Mouse (Mus musculus): Measurements from ENCODE around the gene Sema4c.
A peak's percentile ranks its signal among the peaks of the same experiment; 100 is the strongest.

The Sema4c gene

DNA sequence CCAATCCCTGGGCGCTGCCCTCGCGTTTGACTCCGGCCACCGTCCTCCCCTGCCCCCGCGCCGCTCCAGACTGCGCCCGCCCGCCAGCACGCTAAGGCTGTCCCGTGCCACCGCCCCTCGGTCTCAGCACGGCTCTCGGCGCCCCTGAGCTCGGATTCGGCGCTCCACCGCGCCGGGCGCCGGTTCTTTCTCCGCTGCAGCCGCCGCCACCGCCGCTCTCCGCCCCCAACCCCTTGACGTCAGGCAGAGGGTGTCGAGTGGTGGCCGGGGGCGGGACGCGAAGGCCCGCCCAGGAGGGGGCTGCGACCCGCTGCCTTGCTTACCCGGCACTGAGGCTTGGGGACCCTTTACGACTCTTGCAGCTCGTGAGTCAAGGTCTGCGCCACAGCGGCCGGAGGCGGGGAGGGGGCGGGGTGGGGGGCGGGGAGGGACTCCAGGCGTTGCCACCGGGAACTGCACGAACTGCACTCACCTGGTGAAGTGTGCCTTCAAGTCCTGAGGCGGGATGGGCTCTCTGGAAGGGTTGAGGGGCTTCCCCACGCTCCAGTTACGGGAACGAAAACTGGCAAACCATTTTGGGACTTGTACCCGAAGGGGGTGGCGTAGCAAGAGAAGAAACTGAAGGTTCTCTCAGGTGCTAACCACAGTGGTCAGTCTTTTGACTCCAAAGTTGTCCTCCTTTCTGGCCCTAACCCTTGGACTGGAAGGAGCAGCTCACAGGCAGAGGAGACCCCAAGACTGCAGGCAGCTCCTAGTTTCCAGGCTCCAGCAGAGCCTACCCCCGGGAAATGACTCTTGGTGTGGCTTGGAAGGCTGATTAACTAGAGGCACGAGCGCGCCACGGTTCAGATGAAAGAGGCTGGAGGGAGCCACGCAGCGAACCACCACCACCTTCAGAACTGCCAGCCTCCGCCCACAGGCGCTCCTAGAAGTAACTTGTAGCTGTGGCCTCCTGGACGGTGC, at the start of gene Sema4c:
Sema4c (minus strand) TSS at position 319 of the 963 bp plus-strand sequence.
- peak; percentile 73 for DNase-seq (ENCODE audit: low read depth, low spot score)

DNA sequence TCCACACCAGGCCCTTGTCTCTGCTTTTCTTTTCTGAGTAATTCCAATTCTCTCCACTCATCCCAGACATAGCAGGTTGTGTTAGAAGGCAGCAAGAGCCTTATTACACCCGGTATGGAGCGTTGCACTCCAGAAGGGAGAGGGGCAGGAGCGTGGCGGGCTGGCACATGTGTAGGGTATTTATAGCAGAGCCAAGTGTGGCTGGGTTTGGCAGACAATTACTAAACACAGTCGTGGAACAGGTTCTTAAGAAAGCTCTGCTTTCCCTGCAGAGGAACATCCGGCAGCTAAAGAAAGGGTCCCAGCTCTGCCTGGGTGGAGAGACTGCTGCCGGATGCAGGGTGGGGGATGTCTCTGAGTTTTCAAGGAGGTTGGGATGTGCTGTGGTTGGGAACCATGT, 48.8 kb upstream of the Sema4c start:
- peak; percentile 89 for DNase-seq (ENCODE audit: low read depth, low spot score)

DNA sequence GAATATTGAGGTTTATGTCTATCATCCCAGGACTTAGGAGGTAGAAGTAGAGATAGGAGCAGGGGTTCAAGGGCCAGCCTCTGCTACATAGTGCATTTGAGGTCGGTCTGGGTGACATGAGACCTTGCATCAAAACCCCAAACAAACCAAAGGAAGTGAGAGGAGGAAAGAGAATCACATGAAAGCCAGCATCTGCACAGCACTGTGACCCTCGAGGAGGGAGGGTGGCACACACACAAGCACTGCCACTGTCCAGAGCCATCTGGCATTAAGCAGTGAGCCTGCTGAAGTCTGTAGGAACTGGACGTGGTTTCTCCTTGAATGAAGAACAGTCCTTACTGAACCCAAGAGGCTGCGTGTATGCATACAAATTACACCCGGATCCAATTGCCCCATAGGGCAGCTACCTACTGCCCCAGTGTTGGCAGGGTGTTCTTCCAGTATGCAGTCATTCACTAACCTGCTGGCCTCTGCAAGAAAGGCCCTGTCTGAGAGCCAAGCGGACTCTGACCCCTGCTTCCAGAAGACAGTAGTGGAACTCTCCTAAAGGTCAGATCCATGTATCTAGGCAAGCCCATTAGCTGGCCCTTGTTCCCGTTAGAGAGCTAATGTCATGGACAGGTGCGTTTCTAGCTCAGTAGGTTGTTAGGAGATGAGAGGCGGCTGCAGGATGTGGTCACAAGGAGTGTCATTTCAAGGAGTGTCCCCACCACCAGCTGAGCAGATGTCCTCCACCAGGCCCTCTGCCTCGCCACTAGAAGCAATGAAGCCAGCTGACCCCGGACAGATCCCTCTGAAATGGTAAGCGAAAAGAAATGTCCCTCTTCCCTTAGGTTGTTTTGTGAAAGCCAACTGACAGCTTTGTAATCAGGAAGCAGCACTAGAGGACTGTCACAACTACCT, 46.4 kb upstream of the Sema4c start:
- peak; percentile 49 for DNase-seq (ENCODE audit: low read depth, low spot score)

- DNase-seq (ENCODE audit: low read depth, low spot score): peak; percentile 86
Measured at GRCm38 (mm10) chr1:36603361-36603760, 45.2 kb upstream of the Sema4c start.

GRCm38 (mm10) chr1:36602271-36602670, 44.1 kb upstream of the Sema4c start:
- no peak for DNase-seq (ENCODE audit: low read depth, low spot score)

GRCm38 (mm10) chr1:36598411-36598810, 40.3 kb upstream of the Sema4c start:
- no peak for DNase-seq (ENCODE audit: low read depth, low spot score)

DNA sequence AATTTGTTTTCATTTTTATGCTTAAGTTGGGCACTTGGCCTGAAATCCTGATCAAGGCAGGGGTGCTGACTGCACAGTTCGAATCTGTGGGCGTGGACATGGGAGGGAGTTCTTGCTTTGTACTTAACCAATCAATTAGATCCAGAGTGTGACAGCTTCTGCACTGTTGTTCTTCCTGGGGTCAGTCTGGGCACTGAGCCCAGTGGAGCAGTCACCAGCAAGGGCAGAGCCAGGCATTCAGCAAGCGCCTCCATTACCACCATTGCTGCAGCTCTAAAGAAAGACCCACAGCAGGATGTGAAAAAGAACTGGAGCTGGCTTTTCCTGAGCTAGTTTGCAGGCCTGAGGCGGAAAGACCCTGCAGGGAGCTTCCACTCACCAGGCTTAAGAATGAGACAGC, 38.0 kb upstream of the Sema4c start:
- DNase-seq (ENCODE audit: low read depth, low spot score): peak; percentile 72

DNA sequence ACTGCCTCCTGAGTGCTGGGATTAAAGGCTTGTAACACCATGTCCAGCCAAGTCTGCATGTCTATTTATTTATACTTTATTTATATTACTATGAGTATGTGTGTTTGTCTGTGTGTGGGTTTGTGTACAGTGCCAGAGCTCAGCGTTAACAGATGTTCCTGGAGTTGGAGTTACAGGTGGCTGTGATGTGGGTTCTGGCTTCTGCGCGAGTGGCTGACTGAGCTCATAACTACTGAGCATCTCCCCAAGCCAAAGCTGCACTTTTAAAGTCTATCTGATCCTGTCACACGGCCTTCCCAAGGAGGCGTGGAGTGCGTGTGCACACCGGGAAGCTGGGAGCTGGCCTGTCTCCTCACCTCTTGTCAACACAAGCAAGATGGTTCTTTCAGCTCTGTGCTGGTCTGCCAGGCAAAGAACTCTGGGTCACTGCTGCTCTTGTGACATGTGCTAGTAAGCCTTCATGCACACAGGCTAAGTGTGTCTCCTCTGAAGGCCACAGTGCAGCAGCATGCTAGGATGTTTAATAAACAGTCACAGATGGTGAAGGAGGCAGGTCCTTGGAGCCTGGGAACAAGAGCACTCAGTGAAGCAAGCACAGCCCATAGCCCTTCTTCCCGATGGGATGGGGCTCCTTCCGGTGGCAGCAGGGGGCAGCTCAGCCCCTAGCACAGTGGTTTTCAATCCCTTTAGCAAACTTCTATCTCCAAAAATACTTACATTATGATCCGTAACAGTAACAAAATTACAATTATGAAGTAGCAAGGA, 37.2 kb upstream of the Sema4c start:
- no peak for DNase-seq (ENCODE audit: low read depth, low spot score)

GRCm38 (mm10) chr1:36593099-36593498, 35.0 kb upstream of the Sema4c start:
- no peak for DNase-seq (ENCODE audit: low read depth, low spot score)

- no peak for DNase-seq (ENCODE audit: low read depth, low spot score)
Measured at GRCm38 (mm10) chr1:36591408-36591807, 33.3 kb upstream of the Sema4c start.

DNA sequence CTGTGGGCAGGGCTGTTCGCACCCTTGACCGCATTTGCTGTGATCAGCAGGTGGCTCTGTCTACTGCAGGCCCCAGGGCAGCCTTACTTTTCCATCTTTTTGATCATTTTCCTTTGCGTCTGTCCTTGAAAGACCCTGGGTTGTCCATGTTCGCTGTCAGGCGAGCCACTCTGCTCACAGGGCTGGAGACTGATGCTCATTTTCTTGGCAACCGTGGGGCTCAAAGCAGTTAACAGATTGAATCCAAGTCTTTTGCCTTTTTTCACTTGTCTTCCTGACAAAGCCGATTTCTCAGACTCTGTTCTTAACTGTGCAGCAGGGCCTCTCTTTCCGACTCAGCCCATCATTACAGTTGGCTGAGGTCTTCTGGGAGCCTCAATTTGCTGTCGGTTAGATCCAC, 32.5 kb upstream of the Sema4c start:
- DNase-seq (ENCODE audit: low read depth, low spot score): no peak

DNA sequence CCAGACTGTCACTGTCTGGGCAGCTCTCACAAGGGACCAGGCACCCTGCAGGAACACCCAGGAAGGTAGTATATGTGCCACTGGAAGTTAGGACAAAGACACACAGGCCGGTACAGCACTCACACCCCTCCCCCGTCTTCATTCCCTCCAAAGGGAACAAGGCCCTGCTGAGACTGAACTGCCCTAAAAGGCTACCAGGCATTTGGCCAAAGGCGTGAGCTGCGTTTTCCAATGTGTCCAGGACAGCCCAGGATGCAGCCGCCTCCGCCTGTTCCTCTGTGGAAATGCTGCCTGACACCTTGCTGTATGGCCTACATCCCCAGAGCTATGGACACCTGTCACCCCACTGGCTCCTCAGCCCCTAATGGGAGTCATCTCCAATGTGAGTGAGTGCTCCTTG, 31.3 kb upstream of the Sema4c start:
- peak; percentile 69 for DNase-seq (ENCODE audit: low read depth, low spot score)

GRCm38 (mm10) chr1:36588476-36589450, 30.6 kb upstream of the Sema4c start:
- DNase-seq (ENCODE audit: low read depth, low spot score): no peak

DNA sequence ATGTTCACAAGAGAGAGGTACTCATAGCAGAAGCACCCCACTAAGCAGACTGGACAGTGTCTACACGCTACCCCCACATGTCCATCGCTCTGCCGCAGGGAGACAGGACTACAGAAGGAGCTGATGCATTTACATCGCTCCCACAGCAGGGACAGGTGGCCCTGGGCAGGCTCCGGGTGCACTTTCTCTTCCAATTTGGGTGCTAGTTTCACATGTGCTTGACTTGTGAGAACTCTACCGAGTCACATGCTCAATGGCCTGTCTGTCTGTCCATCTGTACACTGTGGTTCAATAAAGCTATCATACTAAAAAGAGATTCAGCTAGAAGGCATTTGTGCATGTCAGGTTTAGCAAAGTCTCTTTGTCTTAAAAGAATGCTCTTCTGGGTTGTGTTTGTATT, 29.7 kb upstream of the Sema4c start:
- no peak for DNase-seq (ENCODE audit: low read depth, low spot score)

DNA sequence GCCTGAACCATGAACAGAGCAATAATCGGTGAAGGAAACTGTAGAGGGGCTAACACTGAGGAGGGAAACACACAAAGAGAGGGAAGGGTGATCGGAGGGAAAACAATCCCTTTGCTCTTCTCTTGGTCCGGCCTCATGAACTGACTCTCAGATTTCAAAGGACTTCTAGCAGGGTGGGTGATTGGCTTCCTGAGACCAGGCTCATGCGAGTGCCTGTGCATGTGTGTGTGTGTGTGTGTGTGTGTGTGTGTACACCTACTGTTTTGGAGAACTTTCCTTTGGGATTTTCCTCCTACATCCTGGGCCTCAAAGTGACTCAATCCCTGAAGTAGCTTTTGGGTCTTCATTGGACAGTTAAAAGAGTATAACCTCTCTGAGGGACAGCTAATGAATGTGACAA, 28.1 kb upstream of the Sema4c start:
- DNase-seq (ENCODE audit: low read depth, low spot score): no peak

GRCm38 (mm10) chr1:36583408-36584116, 25.4 kb upstream of the Sema4c start:
- no peak for DNase-seq (ENCODE audit: low read depth, low spot score)

DNA sequence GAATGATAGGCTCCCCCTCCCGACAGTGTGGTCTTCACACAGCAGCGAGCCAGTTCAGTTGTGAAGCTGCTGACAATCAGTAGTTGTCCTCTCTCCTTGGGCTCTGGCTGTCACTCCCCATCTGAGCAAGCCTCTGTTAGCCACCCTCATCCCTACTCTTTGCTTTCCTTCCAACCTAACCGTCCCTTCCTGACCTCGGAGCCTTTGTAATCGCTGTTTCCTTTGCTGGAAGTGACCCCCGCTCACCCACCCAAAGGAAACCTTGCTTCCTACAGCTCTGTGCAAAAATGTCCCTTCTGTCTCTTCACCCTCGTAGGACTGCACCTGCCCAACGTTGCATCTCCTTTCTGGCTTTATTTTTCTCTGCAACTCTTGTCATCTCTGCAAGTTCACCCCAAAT, 24.1 kb upstream of the Sema4c start:
- no peak for DNase-seq (ENCODE audit: low read depth, low spot score)

- DNase-seq (ENCODE audit: low read depth, low spot score): peak; percentile 43
Measured at GRCm38 (mm10) chr1:36581260-36581659, 23.1 kb upstream of the Sema4c start.

- peak; percentile 82 for DNase-seq (ENCODE audit: low read depth, low spot score)
Measured at GRCm38 (mm10) chr1:36580384-36581207, 22.4 kb upstream of the Sema4c start.

Measured in brain, adult 2 months (tissue).